Mouse (Mus musculus): ENCODE measurements around the gene Ceacam12. TPM values are rescaled to one million over a fixed set of nuclear protein-coding genes. Genes with fewer than 3 reads are reported as not detected.
"Not testable (repeated sequence)": the region's sequence is repeated elsewhere in the genome, so short reads cannot be mapped to it uniquely, and the experiment has no call there.

Ceacam12 gene
- polyA plus RNA-seq (2012; rRNA removed), result not detected in 2 replicates

GRCm38 (mm10) chr7:18065629-18066028 lies at the start of gene Ceacam12:
Gene Ceacam12, plus strand, starts transcription at chr7:18065929.
- Histone ChIP-seq H3K4me1 (ENCODE audit: control insufficient read depth, insufficient read depth, low read length) (no peaks in the 10 kb centered on the region), H3K4me3 (ENCODE audit: insufficient read depth, low read length) (no peak within 1 kb of the TSS), H3K27ac (ENCODE audit: insufficient read depth, low read length) (no peak within 1 kb of the TSS)
- no peak for TF ChIP-seq CTCF (IDR thresholded peaks at IDR 0.05; ENCODE audit: extremely low read depth, insufficient read depth, low read length)
- TF ChIP-seq POLR2A (IDR thresholded peaks at IDR 0.05; ENCODE audit: extremely low read depth, insufficient read depth, low read length), result no peak

GRCm38 (mm10) chr7:18073821-18074220 lies 8.1 kb downstream of the Ceacam12 start:
- not testable (repeated sequence) for H3K4me1 ChIP-seq (ENCODE audit: control insufficient read depth, insufficient read depth, low read length); H3K27ac ChIP-seq (ENCODE audit: insufficient read depth, low read length); H3K4me3 ChIP-seq (ENCODE audit: insufficient read depth, low read length)

- Histone ChIP-seq H3K27ac (ENCODE audit: insufficient read depth, low read length) (no peak overlapping the region), H3K4me3 (ENCODE audit: insufficient read depth, low read length) (no peak overlapping the region), H3K4me1 (ENCODE audit: control insufficient read depth, insufficient read depth, low read length) (no peaks in the 10 kb centered on the region)
- no peak for TF ChIP-seq CTCF (IDR thresholded peaks at IDR 0.05; ENCODE audit: extremely low read depth, insufficient read depth, low read length)
- TF ChIP-seq POLR2A (IDR thresholded peaks at IDR 0.05; ENCODE audit: extremely low read depth, insufficient read depth, low read length), result no peak
Measured at GRCm38 (mm10) chr7:18100785-18101184, 35.1 kb downstream of the Ceacam12 start.

Other genes starting within 250 kb of the Ceacam12 start
- not detected in 2 replicates for gene Gm5155, start 194.2 kb upstream of the Ceacam12 start, polyA plus RNA-seq (2012; rRNA removed)
- gene Ceacam11, start 93.8 kb upstream of the Ceacam12 start, polyA plus RNA-seq (2012; rRNA removed), result not detected in 2 replicates
- gene Ceacam13, start 56.0 kb upstream of the Ceacam12 start, polyA plus RNA-seq (2012; rRNA removed), result not detected in 2 replicates
- gene Igfl3, start 110.6 kb downstream of the Ceacam12 start, polyA plus RNA-seq (2012; rRNA removed), result not detected in 2 replicates
- not detected in 2 replicates for gene Mill1, start 179.4 kb downstream of the Ceacam12 start, polyA plus RNA-seq (2012; rRNA removed)